Mouse (Mus musculus): ENCODE measurements around the gene Rora.

GRCm38 (mm10) chr9:68963898-68964297 lies 310.3 kb downstream of the Rora start:
- no peak for TF ChIP-seq CTCF (IDR thresholded peaks at IDR 0.05; ENCODE audit: low read depth)
- TF ChIP-seq EP300 (optimal IDR thresholded peaks at IDR 0.05), result no peak

All from stomach, postnatal 0 days (tissue).